Mouse (Mus musculus) hindbrain, embryonic 14.5 days (tissue): ENCODE results near the gene Acta2. TPM values are rescaled to one million over a fixed set of nuclear protein-coding genes. Genes with fewer than 3 reads are reported as not detected.

Experiments used
- ATAC-seq: fragments of 200-750 bp; cut with Nextera tagmentation; 2 replicates; pipeline ENCODE4 v1.8.0; 2017; ENCODE audit warnings: moderate number of reproducible peaks, mild to moderate bottlenecking, moderate TSS enrichment, moderate library complexity; ENCODE audit not compliant: low FRiP score
- DNase-seq: peaks from one replicate; pipeline ENCODE4 v3.0.0-alpha.2; 2015; ENCODE audit warnings: low spot score
- H3K27ac ChIP-seq: fragments of 300-500 bp; sonication (generic); 2 replicates; pipeline ENCODE4 v1.5.1; 2014; ENCODE audit warnings: mild to moderate bottlenecking, moderate library complexity
- H3K27me3 ChIP-seq: fragments of 300-500 bp; sonication (generic); 2 replicates; pipeline ENCODE4 v1.6.1; 2014; ENCODE audit warnings: mild to moderate bottlenecking, low read length, mixed read lengths; ENCODE audit not compliant: control insufficient read depth, insufficient read depth
- H3K36me3 ChIP-seq: fragments of 300-500 bp; sonication (generic); replicated peaks from 2 replicates; pipeline ENCODE4 v1.6.1; 2014; ENCODE audit not compliant: control insufficient read depth, insufficient read depth
- H3K4me1 ChIP-seq: fragments of 300-500 bp; sonication (generic); replicated peaks from 2 replicates; pipeline ENCODE4 v1.6.1; 2014; ENCODE audit warnings: antibody characterized with exemption, low read length, mixed read lengths; ENCODE audit not compliant: control insufficient read depth, insufficient read depth
- H3K4me2 ChIP-seq: fragments of 300-500 bp; sonication (generic); replicated peaks from 2 replicates; pipeline ENCODE4 v1.6.1; 2014; ENCODE audit warnings: mild to moderate bottlenecking, moderate library complexity
- H3K4me3 ChIP-seq: fragments of 300-500 bp; sonication (generic); replicated peaks from 2 replicates; pipeline ENCODE4 v1.5.1; 2014; ENCODE audit warnings: mild to moderate bottlenecking, low read length
- H3K9ac ChIP-seq: fragments of 300-500 bp; sonication (generic); 2 replicates; pipeline ENCODE4 v1.6.1; 2014
- H3K9me3 ChIP-seq: fragments of 300-500 bp; sonication (generic); 2 replicates; pipeline ENCODE4 v1.6.1; 2016; ENCODE audit warnings: low read length; ENCODE audit not compliant: control insufficient read depth
- WGBS: fragments of 180-500 bp; shearing (Covaris S2); extraction: QIAGEN DNeasy Blood & Tissue Kit; methylation state at CpG from one replicate; pipeline ENCODE4 v1.1.7; 2014; 5-methylcytosine and 5-hydroxymethylcytosine counted together
- polyA plus RNA-seq: library from polyadenylated mRNA; unstranded; fragments of >200 nt; fragmentation: Nextera tagmentation; extraction: Ambion mirVana; gene quantifications from 2 replicates; pipeline ENCODE4 v1.2.1, GENCODE M21; 2014

Acta2 gene
- polyA plus RNA-seq, 1 experiment from 2014 or later = 22.2 TPM

GRCm38 (mm10) chr19:34254101-34254879 is 1.1 kb downstream of the Acta2 start:
- H3K4me1 ChIP-seq = no peaks in the 10 kb centered on the region
- no peak overlapping the region for H3K4me2 ChIP-seq
- no peak overlapping the region for H3K9ac ChIP-seq
- no peaks in the 10 kb centered on the region for H3K9me3 ChIP-seq
- 60% methylated on average over 14 of the region's 14 CpGs for WGBS
- DNase-seq (no peak), ATAC-seq (no peak)
- no peaks in the 10 kb centered on the region for H3K27me3 ChIP-seq
- H3K36me3 ChIP-seq = no peaks in the 10 kb centered on the region
- H3K27ac ChIP-seq = no peak overlapping the region
- H3K4me3 ChIP-seq = no peak overlapping the region

- ATAC-seq = no peak
- Histone ChIP-seq H3K4me1 (no peaks in the 10 kb centered on the region), H3K4me2 (no peak overlapping the region), H3K4me3 (no peak overlapping the region), H3K27ac (no peak overlapping the region), H3K36me3 (no peaks in the 10 kb centered on the region), H3K9me3 (no peaks in the 10 kb centered on the region), H3K27me3 (no peaks in the 10 kb centered on the region), H3K9ac (no peak overlapping the region)
- 86% methylated on average over 9 of the region's 9 CpGs for WGBS
- DNase-seq = no peak
Measured at GRCm38 (mm10) chr19:34252450-34252849, 2.9 kb downstream of the Acta2 start.

- no peak overlapping the region for H3K9ac ChIP-seq
- no peaks in the 10 kb centered on the region for H3K9me3 ChIP-seq
- DNase-seq = no peak
- no peak overlapping the region for H3K4me2 ChIP-seq
- 87% methylated on average over 2 of the region's 2 CpGs for WGBS
- H3K36me3 ChIP-seq = no peaks in the 10 kb centered on the region
- no peaks in the 10 kb centered on the region for H3K4me1 ChIP-seq
- H3K27ac ChIP-seq = no peak overlapping the region
- ATAC-seq = no peak
- no peaks in the 10 kb centered on the region for H3K27me3 ChIP-seq
- H3K4me3 ChIP-seq = no peak overlapping the region
Measured at GRCm38 (mm10) chr19:34251900-34252299, 3.5 kb downstream of the Acta2 start.

- Histone ChIP-seq H3K36me3 (no peaks in the 10 kb centered on the region), H3K4me3 (no peak overlapping the region), H3K4me1 (no peaks in the 10 kb centered on the region), H3K9me3 (no peaks in the 10 kb centered on the region), H3K9ac (no peak overlapping the region), H3K27ac (no peak overlapping the region), H3K4me2 (no peak overlapping the region), H3K27me3 (no peaks in the 10 kb centered on the region)
- WGBS = 79% methylated on average over 4 of the region's 4 CpGs
- DNase-seq (no peak), ATAC-seq (no peak)
Measured at GRCm38 (mm10) chr19:34250621-34251020, 4.8 kb downstream of the Acta2 start.

GRCm38 (mm10) chr19:34248558-34248957 is 6.8 kb downstream of the Acta2 start:
- Histone ChIP-seq H3K27ac (no peak overlapping the region), H3K9ac (no peak overlapping the region), H3K4me1 (no peaks in the 10 kb centered on the region), H3K27me3 (no peaks in the 10 kb centered on the region), H3K36me3 (no peaks in the 10 kb centered on the region), H3K4me2 (no peak overlapping the region), H3K9me3 (no peaks in the 10 kb centered on the region), H3K4me3 (no peak overlapping the region)
- ATAC-seq = no peak
- DNase-seq = no peak
- whole genome bisulfite sequencing = 82% methylated on average over 5 of the region's 5 CpGs

- H3K27me3 ChIP-seq = no peaks in the 10 kb centered on the region
- no peaks in the 10 kb centered on the region; the same call in 1 of the 2 replicates for H3K36me3 ChIP-seq
- no peak overlapping the region for H3K4me2 ChIP-seq
- no peak overlapping the region for H3K4me3 ChIP-seq
- WGBS = 17% methylated on average over 6 of the region's 6 CpGs
- H3K9ac ChIP-seq = no peak overlapping the region
- H3K4me1 ChIP-seq = no peaks in the 10 kb centered on the region
- H3K9me3 ChIP-seq = no peaks in the 10 kb centered on the region
- peak; percentile 94 for DNase-seq
- H3K27ac ChIP-seq = no peak overlapping the region
- ATAC-seq = peak; percentile 78; the same call in 1 of the 2 replicates
Measured at GRCm38 (mm10) chr19:34244056-34244455, 11.3 kb downstream of the Acta2 start.

GRCm38 (mm10) chr19:34242925-34243324 is 12.5 kb downstream of the Acta2 start:
- DNase-seq (no peak), ATAC-seq (no peak)
- no peaks in the 10 kb centered on the region; the same call in 1 of the 2 replicates for H3K36me3 ChIP-seq
- no peaks in the 10 kb centered on the region for H3K9me3 ChIP-seq
- no peaks in the 10 kb centered on the region for H3K4me1 ChIP-seq
- H3K27me3 ChIP-seq = no peaks in the 10 kb centered on the region
- H3K9ac ChIP-seq = no peak overlapping the region
- H3K4me3 ChIP-seq = no peak overlapping the region
- H3K4me2 ChIP-seq = no peak overlapping the region
- no peak overlapping the region for H3K27ac ChIP-seq

- ATAC-seq (no peak), DNase-seq (peak; percentile 62)
- H3K27me3 ChIP-seq = no peaks in the 10 kb centered on the region
- no peak overlapping the region for H3K9ac ChIP-seq
- H3K4me3 ChIP-seq = no peak overlapping the region
- no peak overlapping the region for H3K27ac ChIP-seq
- no peaks in the 10 kb centered on the region for H3K9me3 ChIP-seq
- WGBS = 69% methylated on average over 15 of the region's 15 CpGs
- no peaks in the 10 kb centered on the region; the same call in none of the 2 replicates for H3K36me3 ChIP-seq
- H3K4me1 ChIP-seq = no peaks in the 10 kb centered on the region
- H3K4me2 ChIP-seq = no peak overlapping the region
Measured at GRCm38 (mm10) chr19:34241247-34241915, 14.0 kb downstream of the Acta2 start.

GRCm38 (mm10) chr19:34240273-34241039 is 14.9 kb downstream of the Acta2 start:
- Histone ChIP-seq H3K9ac (no peak overlapping the region), H3K4me1 (no peaks in the 10 kb centered on the region), H3K4me2 (no peak overlapping the region), H3K27ac (no peak overlapping the region), H3K9me3 (no peaks in the 10 kb centered on the region), H3K27me3 (no peaks in the 10 kb centered on the region), H3K4me3 (no peak overlapping the region), H3K36me3 (no peaks in the 10 kb centered on the region; the same call in none of the 2 replicates)
- ATAC-seq = no peak
- 92% methylated on average over 5 of the region's 5 CpGs for WGBS
- no peak for DNase-seq
